In the genomic region with DNA sequence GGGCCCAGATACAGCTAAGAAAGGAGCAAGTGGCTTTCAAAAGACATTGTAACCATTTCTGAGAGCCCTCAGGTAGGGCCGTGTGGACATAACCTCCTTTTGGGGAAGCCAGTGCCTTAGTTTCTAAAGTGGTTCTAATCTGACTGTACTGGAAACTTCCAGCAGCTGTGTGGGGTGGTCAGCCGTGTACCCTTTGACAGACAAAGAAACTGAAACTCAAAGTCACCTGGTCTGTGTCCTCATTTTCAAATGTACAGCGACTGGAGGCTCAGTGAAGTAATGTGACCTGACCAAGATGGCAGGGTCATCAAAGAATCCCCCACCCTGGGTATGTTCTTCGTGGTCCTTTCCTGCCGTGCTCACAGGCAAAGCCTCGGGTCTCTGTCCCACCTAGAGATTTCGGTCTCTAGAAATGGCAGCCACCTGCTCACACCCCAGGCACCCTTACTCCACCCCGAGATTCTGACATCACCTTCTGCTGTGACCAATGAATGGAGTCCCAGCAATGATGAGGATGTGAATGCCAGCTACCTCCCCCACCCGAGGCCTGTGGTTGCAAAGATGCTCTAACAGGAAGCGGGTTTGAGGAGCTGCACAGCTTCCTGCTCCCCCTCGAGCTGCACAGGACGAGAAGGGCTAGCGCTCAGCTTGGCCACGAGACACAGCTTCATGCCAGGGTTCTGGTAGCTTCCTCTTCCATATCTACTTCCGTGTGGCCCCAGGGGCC, we compare ENCODE assay signal across 9 mouse cellular contexts. TPM values are rescaled to one million over a fixed set of nuclear protein-coding genes. Genes with fewer than 3 reads are reported as not detected.
A peak's percentile ranks its signal among the peaks of the same experiment; 100 is the strongest.
DNase-seq lines count a peak whose midpoint lies in the region; ATAC-seq lines count a peak whose summit lies in the region.
"Had no signal": no experiment of that assay in that cellular context is flagged by ENCODE, and none has a peak within 500 bp of the region (broad histone marks: within the 10 kb centered on the region; RNA-seq: fewer than 3 reads in every experiment).

A gene (plus strand): TSS at position 579 of the 727 bp plus-strand sequence.

- H3K36me3 ChIP-seq in kidney, embryonic 14.5 days (ENCODE audit: control insufficient read depth, insufficient read depth, low read length): no peaks in the 10 kb centered on the region
- H3K36me3 ChIP-seq in megakaryocyte, embryonic 14.5 days (replicated peaks; ENCODE audit: low read length): peaks cover 11% of the 10 kb centered on the region
- H3K36me3 ChIP-seq in hindbrain, embryonic 12.5 days: no peaks in the 10 kb centered on the region
- H3K36me3 ChIP-seq: limb, embryonic 13.5 days had no signal

- peak; percentile 23 for DNase-seq in kidney, postnatal 10 days
- DNase-seq in R1 (ENCODE audit: low read depth, low spot score): peak; percentile 66
- peak; percentile 93 for DNase-seq in thymus, postnatal 25 days
- DNase-seq in urinary bladder, postnatal 10 days (ENCODE audit: low spot score): no peak

- no peak within 1 kb of the TSS for H3K4me3 ChIP-seq in kidney, embryonic 14.5 days (ENCODE audit: low read length)
- H3K4me3 ChIP-seq in megakaryocyte, embryonic 14.5 days (replicated peaks): peak within 1 kb of the TSS; percentile 92
- H3K4me3 ChIP-seq in hindbrain, embryonic 12.5 days: no peak within 1 kb of the TSS
- H3K4me3 ChIP-seq: limb, embryonic 13.5 days had no signal

- ATAC-seq in kidney, embryonic 14.5 days (ENCODE audit: low FRiP score, low TSS enrichment): no peak
- peak; percentile 90 to 92 for ATAC-seq in hematopoietic stem cell, adult 5-6 weeks (replicated peaks in 1 of 2; ENCODE audit: insufficient read depth in 1 of 2, low FRiP score in 2 of 2, low TSS enrichment in 1 of 2, low read depth in 1 of 2, poor library complexity in 2 of 2, severe bottlenecking in 2 of 2)
- no peak for ATAC-seq in hindbrain, embryonic 12.5 days (ENCODE audit: low FRiP score)

- no peak within 1 kb of the TSS for H3K9ac ChIP-seq in kidney, embryonic 14.5 days (ENCODE audit: low read depth, low read length)
- no peak within 1 kb of the TSS for H3K9ac ChIP-seq in hindbrain, embryonic 12.5 days
- H3K9ac ChIP-seq: limb, embryonic 13.5 days had no signal

- H3K27ac ChIP-seq in kidney, embryonic 14.5 days (ENCODE audit: low read depth, low read length): no peak within 1 kb of the TSS
- no peak within 1 kb of the TSS for H3K27ac ChIP-seq in hindbrain, embryonic 12.5 days

- WGBS in kidney, embryonic 14.5 days: 84% methylated on average over 15 of the region's 15 CpGs
- WGBS in hindbrain, embryonic 12.5 days: 84% methylated on average over 15 of the region's 15 CpGs

- H3K4me1 ChIP-seq in kidney, embryonic 14.5 days (ENCODE audit: control insufficient read depth, insufficient read depth, low read length): no peaks in the 10 kb centered on the region
- H3K4me1 ChIP-seq in megakaryocyte, embryonic 14.5 days: peaks cover 75% of the 10 kb centered on the region
- H3K4me1 ChIP-seq in hindbrain, embryonic 12.5 days: no peaks in the 10 kb centered on the region

- no peaks in the 10 kb centered on the region for H3K27me3 ChIP-seq in kidney, embryonic 14.5 days (ENCODE audit: control insufficient read depth, insufficient read depth, low read length)
- peaks cover 19% of the 10 kb centered on the region for H3K27me3 ChIP-seq in megakaryocyte, embryonic 14.5 days (replicated peaks)
- peaks cover under 1% of the 10 kb centered on the region; the same call in 1 of the 2 replicates for H3K27me3 ChIP-seq in hindbrain, embryonic 12.5 days

- H3K4me2 ChIP-seq in kidney, embryonic 14.5 days (replicated peaks; ENCODE audit: low read depth, low read length): no peak within 1 kb of the TSS
- no peak within 1 kb of the TSS for H3K4me2 ChIP-seq in hindbrain, embryonic 12.5 days (replicated peaks)

- H3K9me3 ChIP-seq in kidney, embryonic 14.5 days (ENCODE audit: control insufficient read depth, low read length): no peaks in the 10 kb centered on the region
- H3K9me3 ChIP-seq in megakaryocyte, embryonic 14.5 days: no peaks in the 10 kb centered on the region
- H3K9me3 ChIP-seq in hindbrain, embryonic 12.5 days (replicated peaks): no peaks in the 10 kb centered on the region
- H3K9me3 ChIP-seq: limb, embryonic 13.5 days had no signal

RNA-seq across cellular contexts. Expression of the gene that starts here (rescaled TPM):
- polyA plus RNA-seq in kidney, embryonic 14.5 days (2014; fragmentation: Nextera tagmentation; extraction: Ambion mirVana): 0.69 and 0.81 TPM in 2 replicates
- total RNA-seq in hematopoietic stem cell, adult 5-6 weeks (2017): 112 and 133 TPM in 2 replicates
- polyA plus RNA-seq in megakaryocyte, embryonic 14.5 days (2012; ENCODE audit: insufficient read depth, low replicate concordance): 5.2 and 12.3 TPM in 2 replicates
- 0.83 and 0.98 TPM in 2 replicates for polyA plus RNA-seq in hindbrain, embryonic 12.5 days (2016; fragmentation: Nextera tagmentation; extraction: Ambion mirVana)

Comparison
In these comparisons a context has a peak if more than half of its experiments do, and no peak if none do; other contexts are left out.
1. ATAC-seq: peak in hematopoietic stem cell, adult 5-6 weeks (2 of 2); none in kidney, embryonic 14.5 days (single experiment) and hindbrain, embryonic 12.5 days (single experiment).